Mouse (Mus musculus) stomach, embryonic 15.5 days (tissue): ENCODE measurements around the gene Grid1. TPM values are rescaled to one million over a fixed set of nuclear protein-coding genes. Genes with fewer than 3 reads are reported as not detected.

Experiments used
- ATAC-seq: fragments of 200-750 bp; cut with Nextera tagmentation; 2 replicates; pipeline ENCODE4 v1.8.0; 2017; ENCODE audit warnings: low read depth, moderate number of reproducible peaks, moderate TSS enrichment; ENCODE audit not compliant: insufficient read depth, low FRiP score
- H3K27ac ChIP-seq: fragments of 300-500 bp; sonication (generic); 2 replicates; pipeline ENCODE4 v1.5.1; 2015; ENCODE audit warnings: mild to moderate bottlenecking, inconsistent platforms
- H3K27me3 ChIP-seq: fragments of 300-500 bp; sonication (generic); replicated peaks from 2 replicates; pipeline ENCODE4 v1.6.1; 2015; ENCODE audit warnings: inconsistent platforms
- H3K36me3 ChIP-seq: fragments of 300-500 bp; sonication (generic); 2 replicates; pipeline ENCODE4 v1.6.1; 2015; ENCODE audit warnings: inconsistent platforms
- H3K4me1 ChIP-seq: fragments of 300-500 bp; sonication (generic); 2 replicates; pipeline ENCODE4 v1.6.1; 2015; ENCODE audit warnings: inconsistent platforms
- H3K4me2 ChIP-seq: fragments of 300-500 bp; sonication (generic); 2 replicates; pipeline ENCODE4 v1.6.1; 2015; ENCODE audit warnings: mild to moderate bottlenecking, inconsistent platforms
- H3K4me3 ChIP-seq: fragments of 300-500 bp; sonication (generic); replicated peaks from 2 replicates; pipeline ENCODE4 v1.5.1; 2015; ENCODE audit warnings: inconsistent platforms
- H3K9ac ChIP-seq: fragments of 300-500 bp; sonication (generic); 2 replicates; pipeline ENCODE4 v1.6.1; 2015; ENCODE audit warnings: inconsistent platforms
- H3K9me3 ChIP-seq: fragments of 300-500 bp; sonication (generic); 2 replicates; pipeline ENCODE4 v1.6.1; 2016; ENCODE audit warnings: inconsistent platforms
- WGBS: fragments of 180-500 bp; shearing (Covaris S2); methylation state at CpG from one replicate; pipeline ENCODE4 v1.1.7; 2015; 5-methylcytosine and 5-hydroxymethylcytosine counted together
- polyA plus RNA-seq: library from polyadenylated mRNA; unstranded; fragments of >200 nt; fragmentation: Nextera tagmentation; extraction: Ambion mirVana; gene quantifications from 2 replicates; pipeline ENCODE4 v1.2.1, GENCODE M21; 2015

The Grid1 gene
- polyA plus RNA-seq, 1 experiment from 2014 or later = 0.76 TPM

- 29% methylated on average over 5 of the region's 5 CpGs for WGBS
- Histone ChIP-seq H3K4me3 (no peak overlapping the region), H3K9ac (no peak overlapping the region), H3K27ac (no peak overlapping the region), H3K27me3 (no peaks in the 10 kb centered on the region), H3K9me3 (no peaks in the 10 kb centered on the region), H3K4me1 (no peaks in the 10 kb centered on the region), H3K36me3 (no peaks in the 10 kb centered on the region), H3K4me2 (no peak overlapping the region)
- no peak for ATAC-seq
These were observed 493.7 kb downstream of the Grid1 start for GRCm38 (mm10) chr14:35313380-35314299.

GRCm38 (mm10) chr14:35326306-35326705, 506.4 kb downstream of the Grid1 start:
- no peak for ATAC-seq
- Histone ChIP-seq H3K27ac (no peak overlapping the region), H3K27me3 (no peaks in the 10 kb centered on the region), H3K9me3 (no peaks in the 10 kb centered on the region), H3K4me3 (no peak overlapping the region), H3K4me2 (no peak overlapping the region), H3K36me3 (no peaks in the 10 kb centered on the region), H3K4me1 (no peaks in the 10 kb centered on the region), H3K9ac (no peak overlapping the region)
- 74% methylated on average over 1 of the region's 1 CpGs for WGBS

GRCm38 (mm10) chr14:35336561-35336960, 516.7 kb downstream of the Grid1 start:
- Histone ChIP-seq H3K4me1 (no peaks in the 10 kb centered on the region), H3K27me3 (no peaks in the 10 kb centered on the region), H3K4me3 (no peak overlapping the region), H3K4me2 (no peak overlapping the region), H3K9me3 (no peaks in the 10 kb centered on the region), H3K36me3 (no peaks in the 10 kb centered on the region), H3K9ac (no peak overlapping the region), H3K27ac (no peak overlapping the region)
- no peak for ATAC-seq
- WGBS = 81% methylated on average over 3 of the region's 3 CpGs

DNA sequence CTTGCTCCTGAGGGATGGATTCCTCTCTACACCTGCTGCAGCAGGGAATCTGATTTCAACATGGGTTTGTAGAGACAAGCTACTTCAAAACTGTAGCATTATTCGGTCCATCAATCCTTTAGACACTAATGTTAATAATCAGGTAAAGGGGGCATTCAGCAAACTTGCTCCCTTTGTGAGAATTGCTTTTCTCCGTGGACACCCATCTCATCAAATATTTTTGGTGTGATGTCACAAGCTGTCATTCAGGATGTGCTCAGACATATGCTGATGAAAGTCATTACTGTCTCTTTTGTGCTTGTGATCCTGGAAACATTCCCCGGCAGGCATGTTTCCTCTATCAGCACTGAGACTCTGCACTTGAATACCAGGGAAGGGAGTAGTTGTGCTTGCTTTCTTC, 536.1 kb downstream of the Grid1 start:
- Histone ChIP-seq H3K36me3 (no peaks in the 10 kb centered on the region), H3K27ac (no peak overlapping the region), H3K4me3 (no peak overlapping the region), H3K4me1 (no peaks in the 10 kb centered on the region), H3K9me3 (no peaks in the 10 kb centered on the region), H3K27me3 (no peaks in the 10 kb centered on the region), H3K4me2 (no peak overlapping the region), H3K9ac (no peak overlapping the region)
- WGBS = 71% methylated on average over 3 of the region's 3 CpGs
- no peak for ATAC-seq

- no peak for ATAC-seq
- Histone ChIP-seq H3K27ac (no peak overlapping the region), H3K9ac (no peak overlapping the region), H3K4me3 (no peak overlapping the region), H3K4me2 (no peak overlapping the region), H3K4me1 (no peaks in the 10 kb centered on the region), H3K9me3 (no peaks in the 10 kb centered on the region), H3K36me3 (no peaks in the 10 kb centered on the region), H3K27me3 (no peaks in the 10 kb centered on the region)
- 62% methylated on average over 6 of the region's 6 CpGs for WGBS
These were observed 536.7 kb downstream of the Grid1 start for GRCm38 (mm10) chr14:35356480-35357085.

DNA sequence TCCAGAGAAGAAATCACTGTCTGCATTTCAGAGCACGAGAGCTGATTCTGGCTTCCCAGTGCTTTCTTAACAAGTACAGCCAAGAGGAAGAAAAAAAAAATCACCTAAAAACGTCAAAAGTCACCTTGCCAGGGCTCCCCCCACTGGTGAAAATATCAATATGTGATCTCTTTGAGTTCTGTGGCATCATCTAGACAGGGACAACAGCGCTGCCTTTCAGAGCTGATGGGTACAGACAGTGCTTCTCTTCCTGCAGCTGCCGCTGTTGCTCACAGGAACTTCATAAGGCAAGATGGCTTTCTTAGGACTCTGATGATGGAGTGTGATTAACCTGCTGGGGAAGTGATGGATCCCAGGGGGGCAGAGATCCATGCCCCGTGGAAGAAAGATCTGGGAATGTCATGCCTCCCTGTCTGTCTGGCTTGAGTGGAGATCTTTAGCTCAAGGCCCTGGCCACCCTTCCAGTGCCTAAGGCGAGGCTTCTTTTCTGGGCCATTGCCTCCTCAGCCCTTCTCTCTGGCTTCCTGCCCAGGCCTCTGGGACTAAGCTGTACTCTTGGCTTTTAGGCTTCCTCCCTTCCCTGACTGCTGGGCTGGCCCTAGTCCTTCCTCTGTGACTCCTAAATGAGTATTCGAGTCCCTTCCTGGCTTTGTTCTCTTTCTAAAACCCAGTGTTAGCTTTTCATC, 538.4 kb downstream of the Grid1 start:
- WGBS = 38% methylated on average over 7 of the region's 7 CpGs
- no peak for ATAC-seq

GRCm38 (mm10) chr14:35365177-35365944, 545.5 kb downstream of the Grid1 start:
- Histone ChIP-seq H3K9ac (no peak overlapping the region), H3K9me3 (no peaks in the 10 kb centered on the region), H3K27me3 (no peaks in the 10 kb centered on the region), H3K4me2 (no peak overlapping the region), H3K4me1 (no peaks in the 10 kb centered on the region), H3K27ac (no peak overlapping the region), H3K36me3 (no peaks in the 10 kb centered on the region), H3K4me3 (no peak overlapping the region)
- ATAC-seq = no peak
- WGBS = 78% methylated on average over 8 of the region's 8 CpGs

More for the DNA sequence above, 538.4 kb downstream of the Grid1 start:
- Histone ChIP-seq H3K27me3 (no peaks in the 10 kb centered on the region), H3K9ac (no peak overlapping the region), H3K27ac (no peak overlapping the region), H3K9me3 (no peaks in the 10 kb centered on the region), H3K36me3 (no peaks in the 10 kb centered on the region), H3K4me2 (no peak overlapping the region), H3K4me3 (no peak overlapping the region), H3K4me1 (no peaks in the 10 kb centered on the region)

- H3K36me3 ChIP-seq = no peaks in the 10 kb centered on the region
- H3K4me1 ChIP-seq = no peaks in the 10 kb centered on the region
- no peak overlapping the region for H3K4me3 ChIP-seq
- ATAC-seq = no peak
- H3K9ac ChIP-seq = no peak overlapping the region
- no peak overlapping the region for H3K4me2 ChIP-seq
- no peaks in the 10 kb centered on the region for H3K9me3 ChIP-seq
- H3K27me3 ChIP-seq = no peaks in the 10 kb centered on the region
- no peak overlapping the region for H3K27ac ChIP-seq
- 83% methylated on average over 3 of the region's 3 CpGs for WGBS
These were observed 554.5 kb downstream of the Grid1 start for GRCm38 (mm10) chr14:35374374-35374773.

- no peaks in the 10 kb centered on the region for H3K27me3 ChIP-seq
- H3K9ac ChIP-seq = no peak overlapping the region
- ATAC-seq = no peak
- no peaks in the 10 kb centered on the region for H3K36me3 ChIP-seq
- WGBS = 74% methylated on average over 4 of the region's 4 CpGs
- no peak overlapping the region for H3K4me3 ChIP-seq
- no peaks in the 10 kb centered on the region for H3K9me3 ChIP-seq
- H3K4me2 ChIP-seq = no peak overlapping the region
- H3K27ac ChIP-seq = no peak overlapping the region
- H3K4me1 ChIP-seq = no peaks in the 10 kb centered on the region
These were observed 573.7 kb downstream of the Grid1 start for GRCm38 (mm10) chr14:35393591-35393990.

DNA sequence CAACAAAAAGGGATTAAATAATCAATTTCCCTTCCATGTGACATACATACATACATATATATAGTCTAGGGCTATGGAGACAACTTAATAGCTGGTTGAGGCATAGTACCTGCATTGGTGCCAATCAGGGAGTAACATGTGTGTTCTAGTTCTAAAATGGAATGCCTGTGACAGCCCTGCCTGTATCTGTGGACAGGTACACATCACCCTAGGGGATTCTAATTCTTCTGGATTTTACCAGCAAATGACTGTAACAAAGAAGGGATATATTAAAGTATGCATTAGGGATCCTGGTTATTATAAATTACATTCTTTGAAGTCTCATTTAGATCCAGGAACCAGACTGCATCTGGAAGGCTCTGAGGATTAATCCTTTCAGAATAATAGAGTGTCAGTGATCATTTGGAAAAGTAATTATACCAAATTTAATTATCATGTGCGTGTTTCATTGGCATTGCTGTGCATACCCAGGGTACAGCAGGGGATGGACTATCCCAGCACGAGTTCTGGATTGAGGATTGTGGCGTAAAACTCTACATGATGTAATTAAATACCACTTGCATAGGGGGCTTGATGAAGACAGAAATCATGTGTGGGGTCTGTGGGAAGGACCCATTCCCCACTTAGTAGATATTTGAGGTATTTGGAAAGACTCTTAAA, 584.5 kb downstream of the Grid1 start:
- no peak overlapping the region for H3K27ac ChIP-seq
- H3K9me3 ChIP-seq = no peaks in the 10 kb centered on the region
- no peak overlapping the region for H3K9ac ChIP-seq
- no peaks in the 10 kb centered on the region for H3K36me3 ChIP-seq
- H3K4me3 ChIP-seq = no peak overlapping the region
- H3K4me2 ChIP-seq = no peak overlapping the region
- WGBS = 77% methylated on average over 3 of the region's 3 CpGs
- ATAC-seq = no peak
- H3K27me3 ChIP-seq = no peaks in the 10 kb centered on the region
- H3K4me1 ChIP-seq = no peaks in the 10 kb centered on the region

- WGBS = 77% methylated on average over 2 of the region's 2 CpGs
- no peak overlapping the region for H3K9ac ChIP-seq
- no peak for ATAC-seq
- no peaks in the 10 kb centered on the region for H3K36me3 ChIP-seq
- no peak overlapping the region for H3K4me3 ChIP-seq
- no peaks in the 10 kb centered on the region for H3K9me3 ChIP-seq
- no peak overlapping the region for H3K4me2 ChIP-seq
- no peaks in the 10 kb centered on the region for H3K4me1 ChIP-seq
- no peaks in the 10 kb centered on the region for H3K27me3 ChIP-seq
- H3K27ac ChIP-seq = no peak overlapping the region
These were observed 610.4 kb downstream of the Grid1 start for GRCm38 (mm10) chr14:35430259-35430658.
